Mouse (Mus musculus): ENCODE data around the gene Dusp5. TPM values are rescaled to one million over a fixed set of nuclear protein-coding genes. Genes with fewer than 3 reads are reported as not detected.

Gene Dusp5
- polyA plus RNA-seq (2016; fragmentation: Nextera tagmentation; extraction: Ambion mirVana) = 4.0 and 6.3 TPM in 2 replicates

DNA sequence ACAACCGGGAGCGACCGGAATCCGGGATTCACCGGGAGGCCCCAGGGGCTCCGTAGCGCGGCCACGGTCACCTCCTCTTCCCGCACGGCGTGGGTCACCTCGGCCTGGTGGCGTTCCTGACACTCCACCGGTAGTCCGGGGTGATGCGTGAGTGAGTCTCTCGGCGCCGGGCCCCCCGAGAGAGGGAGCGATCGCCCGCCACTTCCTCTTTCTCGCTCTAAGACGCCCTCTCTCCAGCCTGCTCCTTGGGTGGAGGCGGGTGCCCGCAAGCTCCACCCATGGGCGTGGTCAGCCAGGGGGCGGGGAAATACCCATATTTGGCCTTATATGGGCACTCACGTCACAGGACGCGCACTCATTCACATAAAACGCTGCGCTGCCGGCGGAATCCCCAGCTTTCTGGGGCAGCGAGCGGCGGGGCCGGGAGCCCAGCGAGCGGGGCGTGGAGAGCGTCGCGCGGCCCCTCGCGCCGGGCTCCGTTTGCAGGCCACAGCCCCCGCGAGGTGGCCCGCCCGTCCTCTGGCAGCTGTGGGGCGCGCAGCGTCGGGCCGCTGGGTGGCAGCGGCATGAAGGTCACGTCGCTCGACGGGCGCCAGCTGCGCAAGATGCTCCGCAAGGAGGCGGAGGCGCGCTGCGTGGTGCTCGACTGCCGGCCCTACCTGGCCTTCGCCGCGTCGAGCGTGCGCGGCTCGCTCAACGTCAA, at the start of gene Dusp5:
Dusp5 (plus strand) TSS at position 358 of the 703 bp plus-strand sequence.
- WGBS = under 1% methylated on average over 84 of the region's 84 CpGs
- peak within 1 kb of the TSS; percentile 90 for H3K27ac ChIP-seq (replicated peaks)
- peaks cover 62% of the 10 kb centered on the region for H3K27me3 ChIP-seq (ENCODE audit: low read depth, poor library complexity, severe bottlenecking)
- H3K4me1 ChIP-seq = peaks cover 55% of the 10 kb centered on the region
- peak; percentile 97 for DNase-seq (ENCODE audit: low spot score)
- no peaks in the 10 kb centered on the region for H3K9me3 ChIP-seq (replicated peaks)
- H3K36me3 ChIP-seq = peaks cover 2% of the 10 kb centered on the region; the same call in 1 of the 2 replicates
- peak within 1 kb of the TSS; percentile 77 for H3K4me3 ChIP-seq

DNA sequence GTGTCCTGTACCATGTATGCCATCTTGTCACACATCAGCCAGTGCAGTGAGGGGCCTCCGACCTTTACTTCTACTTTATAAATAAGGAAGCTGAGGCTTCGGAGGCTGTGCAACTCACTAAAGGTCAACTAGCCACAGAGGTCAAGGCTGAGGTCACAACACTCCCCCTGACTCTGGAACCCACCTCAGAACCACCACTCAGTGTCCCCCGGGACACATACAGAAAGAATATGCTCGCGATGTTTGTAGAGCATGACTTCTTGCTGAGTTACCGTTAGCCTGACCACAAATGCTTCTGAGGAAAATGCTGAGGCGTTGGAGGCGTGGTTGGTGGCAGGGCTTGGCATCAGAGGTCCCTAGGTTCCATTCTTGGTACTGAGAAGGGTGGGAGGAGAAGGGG, 49.3 kb upstream of the Dusp5 start:
- Histone ChIP-seq H3K4me3 (no peak overlapping the region), H3K4me1 (peaks cover 8% of the 10 kb centered on the region; the same call in 1 of the 2 replicates), H3K9me3 (replicated peaks) (no peaks in the 10 kb centered on the region), H3K27me3 (ENCODE audit: low read depth, poor library complexity, severe bottlenecking) (no peaks in the 10 kb centered on the region), H3K36me3 (no peaks in the 10 kb centered on the region), H3K27ac (replicated peaks) (no peak overlapping the region)
- no peak for DNase-seq (ENCODE audit: low spot score)
- WGBS = 88% methylated on average over 8 of the region's 8 CpGs

DNA sequence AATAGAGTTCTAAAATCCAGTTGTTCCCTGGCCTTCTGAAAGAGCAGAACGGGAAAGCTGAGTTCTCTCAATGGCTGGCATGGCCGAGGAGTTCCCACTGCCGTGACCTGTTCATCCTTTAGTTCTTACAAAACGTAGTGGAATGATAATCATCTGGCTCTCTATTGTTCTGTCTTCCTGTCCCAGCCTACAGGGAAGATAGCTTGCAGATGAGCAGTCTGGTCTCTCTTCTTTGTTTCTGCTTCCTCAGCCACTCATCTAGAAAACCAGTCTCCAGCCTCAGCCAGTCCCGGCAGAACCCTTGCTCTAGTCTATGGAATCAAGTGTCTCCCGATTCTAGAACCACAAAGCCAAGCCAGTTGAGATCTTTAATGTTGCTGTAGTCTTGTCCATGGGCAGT, 46.8 kb upstream of the Dusp5 start:
- no peaks in the 10 kb centered on the region for H3K36me3 ChIP-seq
- no peaks in the 10 kb centered on the region for H3K9me3 ChIP-seq (replicated peaks)
- H3K27me3 ChIP-seq (ENCODE audit: low read depth, poor library complexity, severe bottlenecking) = no peaks in the 10 kb centered on the region
- no peak overlapping the region for H3K4me3 ChIP-seq
- DNase-seq (ENCODE audit: low spot score) = no peak
- H3K4me1 ChIP-seq = peaks cover 8% of the 10 kb centered on the region; the same call in 1 of the 2 replicates
- WGBS = 55% methylated on average over 6 of the region's 6 CpGs
- H3K27ac ChIP-seq (replicated peaks) = no peak overlapping the region

DNA sequence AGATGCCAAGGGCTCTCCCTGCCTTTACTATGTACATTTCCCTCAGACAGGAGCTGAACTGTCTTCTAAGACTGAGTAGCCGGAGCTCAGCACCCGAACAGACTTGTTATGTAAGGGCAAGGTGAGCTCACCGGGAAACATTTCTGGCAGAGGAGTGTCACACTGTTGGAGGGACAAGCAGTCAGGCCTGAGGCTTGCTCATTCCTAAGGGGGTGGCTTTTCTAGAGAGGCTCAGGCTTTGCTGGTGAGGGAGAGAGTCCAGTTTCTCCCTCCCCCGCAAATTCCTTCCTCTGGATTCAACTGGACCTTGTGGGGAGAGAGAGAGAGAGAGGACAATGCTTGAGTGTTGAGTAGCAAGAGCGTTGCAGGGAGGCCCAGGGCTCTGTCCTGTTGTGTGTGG, 46.4 kb upstream of the Dusp5 start:
- 85% methylated on average over 5 of the region's 5 CpGs for WGBS

DNA sequence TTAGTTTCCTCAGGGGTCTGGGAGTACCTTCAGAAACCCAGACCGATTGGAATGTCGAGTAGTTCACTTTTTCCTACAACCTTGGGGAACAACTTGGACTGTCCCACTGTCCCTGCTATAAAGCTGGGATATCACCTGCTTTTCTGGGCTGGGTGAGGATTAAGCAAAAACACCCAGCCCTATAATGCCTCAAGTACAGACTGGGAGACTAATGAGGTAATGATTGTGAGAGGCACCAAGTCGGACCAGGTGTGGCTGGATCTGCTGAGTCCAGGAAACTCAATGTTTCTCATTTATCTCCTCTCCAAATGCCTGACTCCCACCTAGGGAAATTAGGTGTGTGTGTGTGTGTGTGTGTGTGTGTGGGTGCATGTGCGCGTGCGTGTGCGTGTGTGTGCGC, 44.9 kb upstream of the Dusp5 start:
- H3K4me3 ChIP-seq = no peak overlapping the region
- no peaks in the 10 kb centered on the region for H3K27me3 ChIP-seq (ENCODE audit: low read depth, poor library complexity, severe bottlenecking)
- DNase-seq (ENCODE audit: low spot score) = no peak
- 96% methylated on average over 8 of the region's 8 CpGs for WGBS
- peaks cover 8% of the 10 kb centered on the region; the same call in 1 of the 2 replicates for H3K4me1 ChIP-seq
- no peaks in the 10 kb centered on the region for H3K9me3 ChIP-seq (replicated peaks)
- no peaks in the 10 kb centered on the region for H3K36me3 ChIP-seq
- no peak overlapping the region for H3K27ac ChIP-seq (replicated peaks)

More for the DNA sequence above, 46.4 kb upstream of the Dusp5 start:
- Histone ChIP-seq H3K27me3 (ENCODE audit: low read depth, poor library complexity, severe bottlenecking) (no peaks in the 10 kb centered on the region), H3K4me1 (peaks cover 8% of the 10 kb centered on the region; the same call in 1 of the 2 replicates), H3K36me3 (no peaks in the 10 kb centered on the region), H3K9me3 (replicated peaks) (no peaks in the 10 kb centered on the region), H3K27ac (replicated peaks) (no peak overlapping the region), H3K4me3 (no peak overlapping the region)
- no peak for DNase-seq (ENCODE audit: low spot score)

DNA sequence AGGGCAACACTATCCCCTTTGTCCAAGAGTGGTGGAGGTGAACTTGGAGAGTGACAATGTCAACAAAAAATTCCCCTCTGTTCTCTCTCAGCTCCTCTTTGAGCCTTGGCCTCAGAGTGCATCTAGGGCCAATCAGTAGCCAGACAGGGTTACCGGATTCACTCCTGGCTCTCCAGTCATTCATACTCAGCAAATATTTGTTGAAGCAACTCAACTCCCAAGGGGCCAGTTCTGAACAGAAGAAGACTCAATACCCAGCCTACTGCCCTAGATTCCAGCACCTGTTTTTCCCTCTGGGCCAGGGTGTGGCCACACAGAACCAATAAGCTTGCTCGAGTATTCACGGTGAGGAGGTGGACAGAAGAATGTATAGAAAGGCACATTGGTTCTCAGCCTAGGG, 44.0 kb upstream of the Dusp5 start:
- peaks cover 6% of the 10 kb centered on the region; the same call in 1 of the 2 replicates for H3K4me1 ChIP-seq
- 89% methylated on average over 3 of the region's 3 CpGs for WGBS
- no peaks in the 10 kb centered on the region for H3K9me3 ChIP-seq (replicated peaks)
- no peaks in the 10 kb centered on the region for H3K27me3 ChIP-seq (ENCODE audit: low read depth, poor library complexity, severe bottlenecking)
- H3K36me3 ChIP-seq = no peaks in the 10 kb centered on the region
- no peak for DNase-seq (ENCODE audit: low spot score)
- H3K4me3 ChIP-seq = no peak overlapping the region
- H3K27ac ChIP-seq (replicated peaks) = no peak overlapping the region

DNA sequence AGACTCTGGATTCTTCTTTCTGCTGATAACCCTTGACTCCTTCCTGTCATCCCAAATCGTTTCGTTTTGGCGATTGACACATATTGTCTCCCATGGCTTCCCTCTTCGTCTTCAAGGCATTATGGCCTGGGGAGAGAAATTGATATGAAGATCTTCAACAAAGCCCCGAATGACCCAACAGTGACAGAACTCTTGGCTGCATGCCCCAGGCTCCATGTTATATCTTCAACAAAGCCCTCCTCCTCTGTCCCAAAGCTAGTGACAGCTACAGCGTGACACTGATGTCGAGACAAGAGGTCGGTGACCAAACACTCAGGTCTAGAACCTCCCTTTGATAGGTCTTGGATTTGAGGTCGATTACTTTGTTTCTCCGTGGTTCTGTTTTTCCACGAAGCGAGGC, 39.7 kb upstream of the Dusp5 start:
- no peak for DNase-seq (ENCODE audit: low spot score)
- WGBS = 93% methylated on average over 12 of the region's 12 CpGs
- Histone ChIP-seq H3K4me3 (no peak overlapping the region), H3K36me3 (no peaks in the 10 kb centered on the region), H3K27me3 (ENCODE audit: low read depth, poor library complexity, severe bottlenecking) (no peaks in the 10 kb centered on the region), H3K9me3 (replicated peaks) (no peaks in the 10 kb centered on the region), H3K27ac (replicated peaks) (no peak overlapping the region), H3K4me1 (0 out of 2 replicates have a peak, but pooled peaks cover 6% of the 10 kb centered on the region)

DNA sequence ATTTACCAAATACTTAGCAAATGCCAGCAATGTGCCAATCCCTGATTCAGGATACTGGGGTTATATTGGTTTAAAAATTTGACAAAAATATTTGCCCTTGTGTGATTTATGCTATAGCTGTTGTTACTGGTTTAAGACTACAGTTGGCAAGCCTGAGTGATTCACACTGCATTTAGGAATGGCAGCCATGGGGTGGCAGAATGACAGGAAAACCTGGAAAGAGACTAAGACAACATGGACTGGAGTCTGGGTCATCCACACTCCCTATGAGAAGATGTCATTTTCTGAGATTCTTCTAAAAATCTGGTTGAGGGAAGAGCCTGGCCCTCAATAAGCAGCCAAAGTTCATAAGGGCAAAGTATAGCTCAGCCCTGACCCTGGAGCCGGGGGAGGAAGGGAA, 39.0 kb upstream of the Dusp5 start:
- 88% methylated on average over 1 of the region's 1 CpGs for WGBS
- no peak for DNase-seq (ENCODE audit: low spot score)

DNA sequence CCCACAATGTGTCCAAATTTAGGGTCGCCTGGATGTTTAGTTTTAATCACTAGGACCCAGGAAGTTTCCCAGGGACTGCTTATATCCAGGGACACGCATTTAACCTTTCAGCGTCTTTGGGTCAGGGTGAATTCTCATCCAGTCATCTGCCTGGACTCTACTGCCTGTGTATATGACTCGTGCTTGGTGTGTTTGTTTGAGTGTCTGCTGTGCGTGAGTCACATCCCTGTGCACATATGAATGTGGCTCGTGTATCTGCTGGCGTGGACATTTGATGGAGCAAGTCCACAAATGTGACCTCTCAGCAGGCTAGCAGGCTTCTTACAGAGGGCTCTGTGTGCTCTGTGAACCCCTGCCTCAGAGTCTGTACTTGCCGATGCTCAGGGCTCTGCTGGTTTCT, 38.0 kb upstream of the Dusp5 start:
- no peak overlapping the region for H3K4me3 ChIP-seq
- DNase-seq (ENCODE audit: low spot score) = no peak
- H3K4me1 ChIP-seq = 0 out of 2 replicates have a peak, but pooled peaks cover 6% of the 10 kb centered on the region
- H3K9me3 ChIP-seq (replicated peaks) = no peaks in the 10 kb centered on the region
- WGBS = 84% methylated on average over 8 of the region's 8 CpGs
- H3K27me3 ChIP-seq (ENCODE audit: low read depth, poor library complexity, severe bottlenecking) = no peaks in the 10 kb centered on the region
- no peak overlapping the region for H3K27ac ChIP-seq (replicated peaks)
- no peaks in the 10 kb centered on the region for H3K36me3 ChIP-seq

More for the DNA sequence above, 39.0 kb upstream of the Dusp5 start:
- no peak overlapping the region for H3K4me3 ChIP-seq
- H3K27ac ChIP-seq (replicated peaks) = no peak overlapping the region
- no peaks in the 10 kb centered on the region for H3K27me3 ChIP-seq (ENCODE audit: low read depth, poor library complexity, severe bottlenecking)
- H3K4me1 ChIP-seq = 0 out of 2 replicates have a peak, but pooled peaks cover 6% of the 10 kb centered on the region
- H3K9me3 ChIP-seq (replicated peaks) = no peaks in the 10 kb centered on the region
- H3K36me3 ChIP-seq = no peaks in the 10 kb centered on the region

DNA sequence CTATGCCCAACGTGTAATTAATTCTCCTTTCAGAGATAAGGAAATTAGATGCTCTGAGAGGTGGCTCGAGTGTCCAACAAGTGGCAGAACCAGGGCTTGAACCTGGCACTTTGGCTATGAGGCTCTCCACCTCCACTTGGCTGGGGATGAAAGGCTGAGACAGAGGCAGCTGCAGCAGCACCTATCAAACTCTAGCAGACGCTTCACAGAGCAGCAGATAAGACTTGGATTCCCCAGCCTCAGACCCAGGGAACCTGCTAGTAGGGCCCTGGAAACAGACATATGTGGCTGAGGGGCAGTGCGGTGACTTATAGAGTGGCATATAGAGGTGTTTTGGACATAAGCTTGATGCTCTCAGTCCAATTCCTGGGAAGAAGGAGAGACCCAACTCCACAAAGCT, 36.4 kb upstream of the Dusp5 start:
- H3K4me3 ChIP-seq = no peak overlapping the region
- H3K36me3 ChIP-seq = no peaks in the 10 kb centered on the region
- no peak for DNase-seq (ENCODE audit: low spot score)
- no peaks in the 10 kb centered on the region for H3K27me3 ChIP-seq (ENCODE audit: low read depth, poor library complexity, severe bottlenecking)
- H3K4me1 ChIP-seq = 0 out of 2 replicates have a peak, but pooled peaks cover 6% of the 10 kb centered on the region
- H3K9me3 ChIP-seq (replicated peaks) = no peaks in the 10 kb centered on the region
- 80% methylated on average over 4 of the region's 4 CpGs for WGBS
- H3K27ac ChIP-seq (replicated peaks) = no peak overlapping the region

DNA sequence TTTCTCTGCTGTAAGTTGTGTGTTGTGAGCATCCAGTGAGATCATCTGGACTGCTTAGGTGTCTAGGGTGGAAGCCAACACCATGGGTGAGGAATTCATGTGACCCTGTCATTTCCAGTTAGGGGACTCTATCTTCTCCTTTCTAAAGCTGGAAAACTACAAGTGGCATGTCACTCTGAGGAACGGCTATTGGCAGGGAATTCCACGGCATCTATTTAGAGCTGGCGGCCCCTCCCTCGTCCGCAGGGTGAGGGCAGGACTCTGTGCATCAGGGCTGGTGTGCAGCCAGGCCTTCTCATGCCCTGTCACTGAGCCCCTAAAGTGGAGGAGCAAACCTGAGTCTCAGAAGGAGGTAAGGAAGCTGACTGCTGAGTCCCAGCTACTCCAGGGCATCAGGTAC, 35.0 kb upstream of the Dusp5 start:
- peaks cover 9% of the 10 kb centered on the region; the same call in 1 of the 2 replicates for H3K4me1 ChIP-seq
- DNase-seq (ENCODE audit: low spot score) = no peak
- no peaks in the 10 kb centered on the region for H3K27me3 ChIP-seq (ENCODE audit: low read depth, poor library complexity, severe bottlenecking)
- no peaks in the 10 kb centered on the region for H3K9me3 ChIP-seq (replicated peaks)
- no peak overlapping the region for H3K27ac ChIP-seq (replicated peaks)
- H3K4me3 ChIP-seq = no peak overlapping the region
- 86% methylated on average over 5 of the region's 5 CpGs for WGBS
- H3K36me3 ChIP-seq = no peaks in the 10 kb centered on the region

DNA sequence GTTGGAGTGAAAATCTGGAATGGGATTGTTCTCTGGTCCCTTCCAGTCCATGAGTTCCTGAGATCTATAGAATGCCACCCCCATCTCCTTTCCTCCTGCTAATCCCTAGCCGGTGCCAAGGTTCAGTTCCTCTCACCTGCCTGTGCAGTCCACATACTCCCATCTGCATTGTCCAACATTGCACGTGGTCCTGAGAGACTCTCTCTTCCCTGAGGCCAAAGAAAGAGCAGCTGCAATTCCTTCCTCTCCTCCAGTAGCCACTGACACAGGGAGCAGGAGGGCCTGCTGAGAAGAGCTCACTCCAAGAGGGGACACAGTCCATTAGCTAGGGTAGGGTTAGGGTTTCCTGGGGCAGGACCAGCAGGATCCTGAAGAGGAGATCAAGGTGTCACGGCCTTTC, 31.0 kb upstream of the Dusp5 start:
- H3K36me3 ChIP-seq = no peaks in the 10 kb centered on the region
- no peak overlapping the region for H3K27ac ChIP-seq (replicated peaks)
- WGBS = 69% methylated on average over 3 of the region's 3 CpGs
- H3K27me3 ChIP-seq (ENCODE audit: low read depth, poor library complexity, severe bottlenecking) = no peaks in the 10 kb centered on the region
- no peak overlapping the region for H3K4me3 ChIP-seq
- no peak for DNase-seq (ENCODE audit: low spot score)
- H3K9me3 ChIP-seq (replicated peaks) = no peaks in the 10 kb centered on the region
- peaks cover 13% of the 10 kb centered on the region for H3K4me1 ChIP-seq

DNA sequence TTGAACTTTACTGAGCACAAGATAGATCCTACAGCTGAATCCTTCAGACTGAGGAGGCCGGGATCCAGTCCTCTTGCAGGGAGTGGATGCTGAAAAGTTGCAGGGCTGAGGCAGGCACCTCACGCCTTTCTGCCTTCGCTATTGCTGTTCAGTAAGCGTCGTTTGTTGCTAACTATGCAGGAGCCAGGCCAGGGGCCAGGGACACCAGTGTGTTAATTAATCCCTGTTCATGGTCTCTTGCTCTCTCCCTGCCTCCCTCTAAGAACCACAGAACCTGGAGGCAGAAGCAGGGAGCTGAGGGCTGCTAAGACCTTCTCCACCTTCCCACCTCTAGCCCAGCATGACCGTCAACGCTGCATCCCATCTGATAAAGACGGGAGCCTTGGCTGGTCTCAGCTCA, 29.9 kb upstream of the Dusp5 start:
- no peaks in the 10 kb centered on the region for H3K27me3 ChIP-seq (ENCODE audit: low read depth, poor library complexity, severe bottlenecking)
- no peaks in the 10 kb centered on the region for H3K36me3 ChIP-seq
- no peak overlapping the region for H3K27ac ChIP-seq (replicated peaks)
- H3K4me3 ChIP-seq = no peak overlapping the region
- DNase-seq (ENCODE audit: low spot score) = no peak
- H3K4me1 ChIP-seq = peaks cover 14% of the 10 kb centered on the region
- 87% methylated on average over 8 of the region's 8 CpGs for WGBS
- H3K9me3 ChIP-seq (replicated peaks) = no peaks in the 10 kb centered on the region

Data from midbrain, embryonic 10.5 days (tissue).